Mouse (Mus musculus): ENCODE data around the gene Anxa6.

DNA sequence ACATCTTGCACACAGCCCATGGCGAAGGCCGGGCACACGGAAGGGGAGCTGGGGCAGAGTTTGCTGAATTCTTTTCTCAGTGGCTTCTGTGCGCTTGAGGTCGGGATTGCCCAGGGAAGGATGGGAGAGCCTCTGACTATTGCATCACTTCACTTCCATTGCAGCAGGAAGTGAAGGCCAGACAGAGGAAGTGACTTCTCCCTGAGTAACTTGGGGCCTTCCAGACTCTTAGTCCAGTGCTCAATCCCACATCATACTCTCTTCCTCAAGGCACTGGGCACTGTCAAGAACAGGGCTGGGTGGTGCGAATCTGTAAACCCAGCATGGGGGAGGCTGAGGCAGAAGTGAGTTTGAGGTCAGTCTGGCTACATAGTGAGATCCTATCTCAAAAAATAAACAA, 68.0 kb downstream of the Anxa6 start:
- TF ChIP-seq CTCF (IDR thresholded peaks at IDR 0.05; ENCODE audit: borderline replicate concordance, control insufficient read depth, extremely low read depth, insufficient read depth, low read length, poor library complexity), result no peak
- TF ChIP-seq POLR2A (IDR thresholded peaks at IDR 0.05; ENCODE audit: control insufficient read depth, extremely low read depth, insufficient read depth, low read length, poor library complexity), result no peak
